Mouse (Mus musculus) midbrain, embryonic 15.5 days (tissue): ENCODE measurements around the gene Elac2. TPM values are rescaled to one million over a fixed set of nuclear protein-coding genes. Genes with fewer than 3 reads are reported as not detected.

Experiments
- ATAC-seq: fragments of 200-750 bp; cut with Nextera tagmentation; replicated peaks from 2 replicates; pipeline ENCODE4 v1.8.0; 2017; ENCODE audit warnings: moderate TSS enrichment
- H3K27ac ChIP-seq: fragments of 300-500 bp; sonication (generic); 2 replicates; pipeline ENCODE4 v1.5.1; 2015; ENCODE audit warnings: mild to moderate bottlenecking, inconsistent platforms
- H3K27me3 ChIP-seq: fragments of 300-500 bp; sonication (generic); replicated peaks from 2 replicates; pipeline ENCODE4 v1.6.1; 2015; ENCODE audit warnings: inconsistent platforms
- H3K36me3 ChIP-seq: fragments of 300-500 bp; sonication (generic); replicated peaks from 2 replicates; pipeline ENCODE4 v1.6.1; 2015; ENCODE audit warnings: inconsistent platforms
- H3K4me1 ChIP-seq: fragments of 300-500 bp; sonication (generic); 2 replicates; pipeline ENCODE4 v1.6.1; 2015; ENCODE audit warnings: inconsistent platforms
- H3K4me2 ChIP-seq: fragments of 300-500 bp; sonication (generic); 2 replicates; pipeline ENCODE4 v1.6.1; 2015; ENCODE audit warnings: inconsistent platforms, mild to moderate bottlenecking, moderate library complexity
- H3K4me3 ChIP-seq: fragments of 300-500 bp; sonication (generic); 2 replicates; pipeline ENCODE4 v1.5.1; 2015; ENCODE audit warnings: mild to moderate bottlenecking, inconsistent platforms
- H3K9ac ChIP-seq: fragments of 300-500 bp; sonication (generic); 2 replicates; pipeline ENCODE4 v1.6.1; 2015; ENCODE audit warnings: mild to moderate bottlenecking, inconsistent platforms
- H3K9me3 ChIP-seq: fragments of 300-500 bp; sonication (generic); 2 replicates; pipeline ENCODE4 v1.6.1; 2016; ENCODE audit warnings: inconsistent platforms
- WGBS: fragments of 180-500 bp; shearing (Covaris S2); methylation state at CpG from one replicate; pipeline ENCODE4 v1.1.7; 2015; ENCODE audit warnings: mixed read lengths; 5-methylcytosine and 5-hydroxymethylcytosine counted together
- polyA plus RNA-seq: library from polyadenylated mRNA; unstranded; fragments of >200 nt; fragmentation: Nextera tagmentation; extraction: Ambion mirVana; gene quantifications from 2 replicates; pipeline ENCODE4 v1.2.1, GENCODE M21; 2015

Elac2 gene
- 31.0 and 31.9 TPM in 2 replicates for polyA plus RNA-seq

DNA sequence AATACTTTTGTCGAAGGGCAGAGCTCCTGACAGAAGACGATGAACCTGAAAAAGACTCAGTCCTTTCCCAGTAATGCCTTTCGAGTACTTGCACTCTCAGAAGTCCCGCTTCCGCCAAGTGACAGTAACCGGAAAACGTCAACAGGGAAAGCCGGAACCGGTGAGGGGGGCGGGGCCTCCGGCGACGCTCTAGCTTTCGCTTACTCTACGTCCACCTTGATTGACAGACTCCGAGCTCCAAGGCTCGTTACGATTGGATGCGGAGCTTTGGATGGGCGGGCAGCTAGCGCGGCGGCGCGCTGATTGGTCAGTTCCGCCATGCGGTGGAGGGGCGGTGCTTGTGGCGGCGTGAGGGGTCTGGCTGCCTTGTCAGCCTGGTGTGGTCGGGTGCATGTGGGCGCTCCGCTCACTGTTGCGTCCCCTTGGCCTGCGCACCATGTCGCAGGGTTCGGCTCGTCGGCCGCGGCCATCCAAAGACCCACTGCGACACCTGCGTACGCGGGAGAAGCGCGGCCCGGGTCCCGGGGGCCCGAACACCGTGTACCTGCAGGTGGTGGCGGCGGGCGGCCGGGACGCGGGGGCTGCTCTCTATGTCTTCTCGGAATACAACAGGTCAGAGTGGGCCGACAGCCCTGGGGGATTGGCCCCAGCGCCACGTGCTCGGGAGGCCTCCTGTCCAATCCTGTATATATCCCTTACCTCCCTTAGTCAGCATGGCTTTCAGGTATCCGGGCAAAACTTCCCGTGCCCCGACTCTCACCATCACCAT is at the start of gene Elac2:
TSS of gene Elac2 (plus strand) at position 319 of the 769 bp plus-strand sequence.
- Histone ChIP-seq H3K9ac (peak within 1 kb of the TSS; percentile 73), H3K9me3 (no peaks in the 10 kb centered on the region), H3K4me3 (peak within 1 kb of the TSS; percentile 68), H3K4me1 (peaks cover 16% of the 10 kb centered on the region), H3K4me2 (peak within 1 kb of the TSS; percentile 72), H3K36me3 (peaks cover 18% of the 10 kb centered on the region; the same call in 1 of the 2 replicates), H3K27me3 (peaks cover 4% of the 10 kb centered on the region; the same call in 1 of the 2 replicates), H3K27ac (peak within 1 kb of the TSS; percentile 67)
- ATAC-seq = peak; percentile 100
- under 1% methylated on average over 65 of the region's 65 CpGs for WGBS

DNA sequence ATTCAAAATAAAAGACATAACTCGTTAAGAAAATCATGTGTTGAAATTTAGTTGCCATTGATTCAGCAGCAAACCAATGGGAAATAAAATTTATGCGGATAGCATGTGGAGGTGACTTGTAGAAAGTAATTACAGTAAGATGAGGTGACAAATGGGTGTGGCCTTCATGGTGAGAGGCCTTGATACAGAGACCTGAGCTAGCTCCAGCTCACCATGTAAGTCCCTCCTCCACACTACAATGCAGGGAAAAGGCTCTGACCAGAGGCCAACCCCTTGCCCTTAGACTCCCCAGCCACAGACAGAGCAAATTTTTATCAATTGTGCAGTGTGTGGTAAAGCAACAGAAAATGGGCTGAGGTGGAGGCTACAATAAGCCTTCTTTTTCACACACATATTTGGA is 49.7 kb upstream of the Elac2 start:
- 94% methylated on average over 2 of the region's 2 CpGs for whole genome bisulfite sequencing
- Histone ChIP-seq H3K9me3 (no peaks in the 10 kb centered on the region), H3K27me3 (no peaks in the 10 kb centered on the region), H3K9ac (no peak overlapping the region), H3K4me1 (peaks cover 11% of the 10 kb centered on the region), H3K36me3 (no peaks in the 10 kb centered on the region), H3K27ac (no peak overlapping the region), H3K4me3 (no peak overlapping the region), H3K4me2 (no peak overlapping the region)
- ATAC-seq = no peak

DNA sequence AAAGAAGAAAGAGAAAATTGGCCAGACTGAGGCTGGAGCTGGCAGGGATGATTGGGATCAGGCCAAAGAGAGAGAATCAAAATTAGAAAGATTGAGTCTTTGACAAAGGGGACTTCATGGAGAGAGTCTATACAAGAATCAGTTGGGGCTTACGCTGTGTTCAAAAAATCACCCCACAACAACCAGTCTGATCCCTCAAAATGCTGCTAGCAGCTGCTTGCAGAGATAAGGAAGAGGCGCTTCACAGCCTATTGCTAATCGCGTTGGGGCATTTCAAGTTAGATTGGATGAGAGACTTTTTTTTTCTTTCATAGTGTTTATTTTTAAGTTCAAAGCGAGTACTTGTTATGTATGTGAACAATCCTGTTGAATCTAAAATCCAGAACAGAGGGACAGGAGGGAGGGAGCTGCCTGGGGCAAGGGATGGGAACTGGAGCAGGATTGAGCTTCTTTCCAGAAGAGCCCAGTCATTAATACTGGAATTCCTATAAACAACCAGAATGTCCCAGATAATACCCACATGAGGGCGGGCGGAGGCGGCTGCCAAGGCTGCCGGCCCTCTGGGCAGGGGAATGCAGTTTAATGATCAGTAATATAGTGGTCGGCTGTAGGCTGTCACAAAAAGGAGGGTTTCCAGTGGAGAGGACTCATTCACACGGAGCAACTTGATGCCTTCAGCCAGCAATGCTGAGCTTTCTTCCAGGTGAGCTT is 47.6 kb upstream of the Elac2 start:
- Histone ChIP-seq H3K4me3 (no peak overlapping the region), H3K9ac (no peak overlapping the region), H3K36me3 (no peaks in the 10 kb centered on the region), H3K27me3 (no peaks in the 10 kb centered on the region), H3K9me3 (no peaks in the 10 kb centered on the region), H3K4me1 (peaks cover 11% of the 10 kb centered on the region), H3K27ac (peak overlapping the region; percentile 51), H3K4me2 (no peak overlapping the region)
- WGBS = 54% methylated on average over 11 of the region's 11 CpGs
- ATAC-seq = peak; percentile 67

DNA sequence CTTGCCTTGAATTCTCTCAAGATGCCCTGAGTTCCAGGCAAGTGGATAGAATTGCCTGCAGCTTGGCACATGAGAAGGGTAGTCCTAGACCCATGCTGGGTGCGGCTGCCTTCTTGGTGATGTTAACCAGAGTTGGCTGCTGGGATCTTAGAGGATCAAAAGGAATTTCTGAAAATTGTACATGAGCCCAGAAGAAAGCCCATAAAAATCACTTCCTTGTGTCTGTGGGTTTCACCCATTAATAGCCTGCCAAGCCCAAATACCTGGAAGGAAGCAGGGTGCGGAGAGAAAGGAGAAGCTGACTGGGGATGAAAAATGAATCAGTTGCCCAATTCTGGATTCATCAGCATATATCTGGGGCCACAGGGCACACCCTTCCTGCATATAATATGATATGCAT is 41.6 kb upstream of the Elac2 start:
- Histone ChIP-seq H3K4me2 (no peak overlapping the region), H3K9ac (no peak overlapping the region), H3K27me3 (no peaks in the 10 kb centered on the region), H3K36me3 (no peaks in the 10 kb centered on the region), H3K4me3 (no peak overlapping the region), H3K27ac (no peak overlapping the region), H3K4me1 (no peaks in the 10 kb centered on the region), H3K9me3 (no peaks in the 10 kb centered on the region)
- no peak for ATAC-seq
- 95% methylated on average over 2 of the region's 2 CpGs for WGBS

DNA sequence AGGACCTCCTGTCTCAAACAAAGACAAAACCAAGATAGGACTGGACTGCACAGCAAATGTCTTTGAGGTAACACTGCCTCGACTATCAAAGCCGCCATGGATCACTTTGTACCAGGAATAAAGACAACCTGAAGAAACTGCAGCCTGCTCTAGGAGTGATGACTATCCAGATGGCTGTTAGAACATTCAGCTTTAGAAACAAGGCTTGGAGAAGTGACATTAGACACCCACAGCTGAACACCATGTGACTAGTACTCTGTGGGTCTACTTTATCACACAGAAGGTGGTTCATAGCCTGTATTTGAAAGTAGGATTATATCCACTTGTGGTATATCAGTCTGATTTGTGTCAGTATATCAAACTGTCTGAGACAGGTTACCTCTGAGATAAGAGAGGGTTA is 37.6 kb upstream of the Elac2 start:
- WGBS = 87% methylated on average over 2 of the region's 2 CpGs
- H3K27ac ChIP-seq = no peak overlapping the region

DNA sequence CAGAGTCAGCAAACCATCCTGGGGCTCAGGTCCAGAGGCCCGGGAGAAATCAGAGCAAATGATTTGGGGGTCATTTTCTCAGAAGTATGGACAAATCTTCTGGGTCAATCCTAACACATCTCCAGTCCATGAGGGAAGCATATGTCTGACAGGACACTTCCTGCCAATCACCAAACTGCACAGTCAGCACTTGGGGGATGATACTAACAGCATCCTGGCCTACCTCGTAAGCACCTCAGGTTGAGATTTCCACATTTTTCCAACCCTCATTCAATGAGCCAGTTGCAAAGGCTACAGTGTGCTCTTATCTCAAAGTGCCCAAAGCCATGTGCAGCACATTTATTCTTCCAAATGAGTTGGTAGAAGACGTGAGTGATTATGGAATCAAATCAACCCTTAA is 29.1 kb upstream of the Elac2 start:
- H3K27me3 ChIP-seq = no peaks in the 10 kb centered on the region
- no peak for ATAC-seq
- H3K4me1 ChIP-seq = no peaks in the 10 kb centered on the region
- no peak overlapping the region for H3K9ac ChIP-seq
- H3K4me2 ChIP-seq = no peak overlapping the region
- 83% methylated on average over 3 of the region's 3 CpGs for WGBS
- H3K27ac ChIP-seq = no peak overlapping the region
- H3K9me3 ChIP-seq = no peaks in the 10 kb centered on the region
- H3K4me3 ChIP-seq = no peak overlapping the region
- no peaks in the 10 kb centered on the region for H3K36me3 ChIP-seq

More for the DNA sequence above, 37.6 kb upstream of the Elac2 start:
- Histone ChIP-seq H3K4me3 (no peak overlapping the region), H3K4me2 (no peak overlapping the region), H3K9me3 (no peaks in the 10 kb centered on the region), H3K27me3 (no peaks in the 10 kb centered on the region), H3K36me3 (no peaks in the 10 kb centered on the region), H3K9ac (no peak overlapping the region), H3K4me1 (no peaks in the 10 kb centered on the region)
- no peak for ATAC-seq

DNA sequence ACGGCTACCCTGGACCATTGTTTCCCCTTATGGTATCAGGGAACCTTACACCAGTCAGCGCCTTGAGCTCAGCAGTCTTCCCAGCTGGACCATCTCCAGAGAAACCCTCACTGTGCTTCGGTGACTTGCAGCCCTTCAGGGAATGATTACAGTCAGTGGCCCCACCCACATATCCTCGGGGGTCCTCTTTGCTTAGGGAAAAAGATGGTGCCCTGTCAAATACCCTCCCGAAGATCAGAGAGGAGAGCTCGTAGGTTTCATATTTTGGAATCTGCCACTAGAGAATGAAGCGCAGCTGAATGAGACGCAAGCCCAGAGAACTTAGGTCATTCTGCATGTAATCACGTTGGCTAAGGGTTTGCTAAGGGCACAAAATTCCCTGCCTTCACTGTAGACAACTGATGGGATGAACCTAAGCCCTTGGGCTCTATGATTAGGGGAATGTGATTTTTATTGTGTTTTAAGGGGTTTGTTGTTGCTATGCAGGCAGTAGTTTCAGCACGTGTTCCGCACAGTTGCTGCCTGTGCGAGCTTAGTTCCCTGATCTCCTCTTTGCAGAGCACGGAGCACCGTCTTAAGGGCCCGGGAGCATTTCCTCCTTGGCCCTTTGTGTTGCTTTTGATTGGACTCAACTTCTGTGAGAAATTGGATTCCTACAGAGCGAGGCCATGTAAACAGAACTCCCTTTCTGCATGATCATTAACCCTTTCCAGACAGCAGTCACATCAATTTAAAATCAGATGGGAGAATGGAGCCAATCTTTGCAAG is 21.7 kb upstream of the Elac2 start:
- 0 out of 2 replicates have a peak overlapping the region, but pooled peaks have one; percentile 10 for H3K9ac ChIP-seq
- H3K27me3 ChIP-seq = no peaks in the 10 kb centered on the region
- WGBS = 8% methylated on average over 16 of the region's 16 CpGs
- peak overlapping the region; percentile 10; the same call in 1 of the 2 replicates for H3K4me3 ChIP-seq
- H3K27ac ChIP-seq = no peak overlapping the region
- peak overlapping the region; percentile 43 for H3K4me2 ChIP-seq
- H3K9me3 ChIP-seq = no peaks in the 10 kb centered on the region
- ATAC-seq = 0 out of 2 replicates have a peak, but pooled peaks have one; percentile 52
- H3K4me1 ChIP-seq = peaks cover 9% of the 10 kb centered on the region
- H3K36me3 ChIP-seq = no peaks in the 10 kb centered on the region

DNA sequence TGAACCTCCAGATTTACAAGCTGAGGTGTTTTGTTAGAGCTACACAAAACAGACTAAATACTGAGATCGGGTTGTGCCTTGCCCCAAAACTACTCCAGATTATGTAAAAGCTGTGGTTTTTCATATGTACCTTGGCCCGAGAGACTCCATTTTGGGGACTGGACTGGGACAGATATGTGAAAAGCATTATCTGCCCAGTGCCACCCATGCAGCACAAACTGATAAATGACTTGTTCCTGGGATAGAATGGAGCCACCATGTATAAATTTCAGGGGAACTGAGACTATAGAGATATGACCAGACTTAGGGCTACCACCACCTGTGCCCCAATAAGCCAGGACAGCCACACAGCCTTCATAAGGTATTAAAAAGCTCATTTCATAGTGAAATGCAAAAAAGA is 16.2 kb upstream of the Elac2 start:
- Histone ChIP-seq H3K27me3 (no peaks in the 10 kb centered on the region), H3K9me3 (no peaks in the 10 kb centered on the region), H3K27ac (no peak overlapping the region), H3K4me2 (no peak overlapping the region), H3K9ac (no peak overlapping the region), H3K4me3 (no peak overlapping the region), H3K4me1 (no peaks in the 10 kb centered on the region), H3K36me3 (no peaks in the 10 kb centered on the region)
- WGBS = 93% methylated on average over 2 of the region's 2 CpGs
- ATAC-seq = no peak

DNA sequence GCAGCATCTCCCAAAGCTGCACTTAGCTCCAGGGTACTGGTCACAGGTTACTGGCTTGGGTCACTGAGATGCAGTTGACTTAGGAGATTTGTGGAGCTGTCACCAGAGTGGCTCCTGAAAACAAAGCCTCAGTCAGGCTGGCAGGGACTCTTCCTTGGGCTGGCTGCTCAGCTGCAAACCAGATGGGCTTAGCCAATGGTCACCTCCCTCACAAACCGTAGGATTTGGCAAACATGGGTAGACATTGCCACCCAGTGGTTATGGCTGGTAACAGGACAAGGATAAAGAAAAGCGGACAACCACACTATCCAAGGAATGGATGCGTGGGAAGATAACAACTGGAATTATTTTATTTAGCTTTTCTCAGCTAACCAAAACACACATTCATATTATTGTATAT is 10.3 kb upstream of the Elac2 start:
- H3K27me3 ChIP-seq = peaks cover 17% of the 10 kb centered on the region; the same call in 1 of the 2 replicates
- no peak overlapping the region for H3K4me2 ChIP-seq
- H3K36me3 ChIP-seq = no peaks in the 10 kb centered on the region
- H3K9ac ChIP-seq = no peak overlapping the region
- H3K4me1 ChIP-seq = peaks cover 4% of the 10 kb centered on the region
- 9% methylated on average over 3 of the region's 3 CpGs for WGBS
- H3K4me3 ChIP-seq = no peak overlapping the region
- ATAC-seq = peak; percentile 92
- no peaks in the 10 kb centered on the region for H3K9me3 ChIP-seq
- H3K27ac ChIP-seq = no peak overlapping the region

DNA sequence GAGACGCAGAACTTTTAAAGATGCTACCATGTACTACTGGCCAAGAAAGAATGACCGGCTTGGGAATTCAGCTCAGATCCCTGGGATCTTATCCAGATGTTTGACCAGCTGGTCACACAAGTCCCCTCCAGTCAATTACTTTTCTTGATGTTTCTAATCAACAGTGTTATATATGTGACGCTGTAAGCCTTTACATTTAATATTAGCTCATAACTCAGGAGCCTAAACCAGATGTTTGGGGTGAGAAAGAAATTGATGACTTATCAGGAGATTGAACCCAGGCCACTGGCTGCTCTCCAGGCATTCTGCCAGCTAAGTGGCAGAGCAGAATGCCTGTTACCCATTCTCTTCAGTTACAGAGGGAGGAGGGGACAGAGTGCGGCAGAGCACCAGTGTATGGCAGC is 9.9 kb upstream of the Elac2 start:
- Histone ChIP-seq H3K36me3 (no peaks in the 10 kb centered on the region), H3K9me3 (no peaks in the 10 kb centered on the region), H3K27me3 (peaks cover 17% of the 10 kb centered on the region; the same call in 1 of the 2 replicates), H3K4me3 (no peak overlapping the region), H3K27ac (no peak overlapping the region), H3K4me2 (no peak overlapping the region), H3K9ac (no peak overlapping the region), H3K4me1 (peaks cover 4% of the 10 kb centered on the region)
- WGBS = 57% methylated on average over 4 of the region's 4 CpGs
- ATAC-seq = 0 out of 2 replicates have a peak, but pooled peaks have one; percentile 3

DNA sequence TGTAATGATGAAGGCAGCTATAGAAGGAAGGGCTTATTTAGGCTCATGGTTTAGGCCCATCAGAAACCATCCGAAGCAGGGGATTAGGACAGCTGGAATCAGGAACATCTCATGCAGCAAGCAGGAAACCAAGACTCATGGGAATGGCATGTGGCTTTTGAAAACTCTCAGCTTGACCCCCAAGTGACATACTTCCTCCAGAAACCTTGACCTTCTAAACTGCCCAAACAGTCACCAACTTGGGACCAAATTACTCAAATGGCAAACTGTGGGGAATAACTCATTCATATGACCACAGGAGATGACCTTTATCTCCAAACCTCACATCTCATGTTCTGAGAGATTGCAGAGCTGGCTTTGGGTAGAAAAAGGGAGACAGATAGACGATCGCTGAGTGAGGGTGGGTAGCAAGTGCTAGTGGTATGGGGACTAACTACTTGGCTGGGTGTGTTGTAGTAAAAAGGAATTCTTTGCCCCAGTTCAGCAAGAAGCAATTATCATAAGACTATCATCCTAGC is 7.3 kb upstream of the Elac2 start:
- H3K27me3 ChIP-seq = peaks cover 17% of the 10 kb centered on the region; the same call in 1 of the 2 replicates
- 79% methylated on average over 3 of the region's 3 CpGs for WGBS
- H3K36me3 ChIP-seq = no peaks in the 10 kb centered on the region
- no peak overlapping the region for H3K9ac ChIP-seq
- no peak overlapping the region for H3K4me2 ChIP-seq
- peaks cover 4% of the 10 kb centered on the region for H3K4me1 ChIP-seq
- no peaks in the 10 kb centered on the region for H3K9me3 ChIP-seq
- ATAC-seq = no peak
- H3K27ac ChIP-seq = no peak overlapping the region
- no peak overlapping the region for H3K4me3 ChIP-seq

DNA sequence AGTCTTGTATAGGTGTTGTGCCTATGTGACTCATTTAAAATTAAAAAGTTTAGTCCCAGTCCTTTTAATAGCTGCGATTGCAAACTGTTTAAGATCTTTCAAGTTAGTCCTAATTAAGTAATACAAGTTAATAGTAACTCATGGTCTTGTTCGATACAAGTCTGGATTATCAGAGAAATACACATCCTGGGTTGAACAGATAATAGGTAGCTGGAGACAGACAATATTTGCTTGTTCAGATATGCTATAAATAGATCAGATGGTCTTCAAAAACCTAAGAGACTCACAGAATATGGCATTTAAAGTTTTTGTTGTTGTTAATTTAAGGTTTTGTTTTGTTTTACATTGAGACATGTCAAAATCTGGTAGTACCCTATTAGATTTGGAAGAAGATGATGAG is 6.4 kb upstream of the Elac2 start:
- ATAC-seq = no peak
- H3K4me2 ChIP-seq = no peak overlapping the region
- no peaks in the 10 kb centered on the region for H3K36me3 ChIP-seq
- H3K27me3 ChIP-seq = peaks cover 21% of the 10 kb centered on the region; the same call in 1 of the 2 replicates
- no peak overlapping the region for H3K9ac ChIP-seq
- no peak overlapping the region for H3K27ac ChIP-seq
- H3K9me3 ChIP-seq = no peaks in the 10 kb centered on the region
- 74% methylated on average over 2 of the region's 2 CpGs for WGBS
- H3K4me3 ChIP-seq = no peak overlapping the region
- H3K4me1 ChIP-seq = peaks cover 4% of the 10 kb centered on the region
